Mouse (Mus musculus): ENCODE measurements around the gene Abhd17a.

The Abhd17a gene

DNA sequence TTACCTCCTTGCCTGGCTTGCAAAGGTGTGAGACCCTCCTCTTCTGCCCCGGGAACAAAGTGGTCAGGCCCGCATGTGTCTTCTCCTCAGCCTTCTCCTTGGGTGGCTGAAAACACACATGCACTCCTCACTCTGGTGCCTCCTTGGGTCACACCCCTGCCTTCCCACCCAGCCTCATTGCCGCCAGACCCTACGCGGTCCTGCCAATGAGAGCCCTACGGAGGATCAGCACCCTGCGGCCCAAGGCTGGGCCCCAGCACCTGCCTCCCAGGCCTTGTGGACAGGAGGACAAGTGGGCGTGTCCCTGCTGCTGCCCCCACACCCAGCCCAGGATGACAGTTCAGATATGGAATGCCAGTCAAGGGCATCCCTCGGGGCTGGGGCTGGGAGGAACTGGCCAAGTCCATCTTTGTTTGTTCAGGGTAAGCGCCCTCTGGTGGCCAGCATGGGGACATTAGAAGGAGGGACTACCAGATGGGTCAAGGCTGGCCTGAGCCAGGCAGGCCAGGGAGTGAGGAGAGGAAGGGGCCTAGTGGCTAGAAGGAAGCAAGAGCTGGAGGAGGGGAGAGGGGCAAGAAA, 41.6 kb downstream of the Abhd17a start:
- peak; percentile 78 for DNase-seq (ENCODE audit: low read depth, low spot score)

DNA sequence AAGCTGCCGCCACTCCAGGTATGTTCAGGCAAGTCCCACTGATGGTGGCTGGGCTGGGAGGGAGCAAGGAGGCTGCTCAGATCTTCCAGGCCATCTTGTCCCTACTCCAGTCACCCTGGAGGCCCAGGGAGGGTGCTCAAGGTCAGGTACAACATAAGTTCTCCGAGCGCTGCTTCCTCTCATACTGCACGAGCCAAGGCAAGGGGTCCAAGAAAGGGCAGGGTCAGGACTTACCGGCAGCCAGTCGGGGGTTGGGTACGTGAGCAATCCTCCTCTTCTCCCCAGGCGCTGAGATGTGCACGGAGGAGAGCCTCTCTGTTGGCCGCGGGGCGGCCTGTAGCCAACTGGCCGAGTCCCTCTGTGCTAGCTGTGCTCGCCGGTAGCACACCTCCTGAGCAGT, 42.6 kb downstream of the Abhd17a start:
- no peak for DNase-seq (ENCODE audit: low read depth, low spot score)

DNA sequence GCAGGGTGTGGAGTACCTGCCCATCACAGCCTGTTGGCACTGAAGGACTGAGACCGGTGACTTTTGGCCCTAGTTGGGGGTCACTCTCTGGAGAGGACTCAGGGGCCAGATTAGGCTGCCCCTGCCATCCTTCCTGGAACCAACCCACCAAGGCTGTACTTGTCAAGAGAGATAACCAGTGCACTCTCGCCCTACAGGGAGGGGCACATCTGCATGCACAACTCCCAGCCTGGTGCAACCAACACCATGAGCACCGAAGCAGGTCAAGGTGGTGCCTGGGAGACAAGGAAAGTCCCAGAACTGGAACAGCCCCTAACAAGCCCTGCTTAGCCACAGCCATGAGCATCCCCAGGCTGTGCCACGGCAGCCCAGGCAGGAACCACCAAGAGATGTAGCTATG, 43.2 kb downstream of the Abhd17a start:
- no peak for DNase-seq (ENCODE audit: low read depth, low spot score)

DNA sequence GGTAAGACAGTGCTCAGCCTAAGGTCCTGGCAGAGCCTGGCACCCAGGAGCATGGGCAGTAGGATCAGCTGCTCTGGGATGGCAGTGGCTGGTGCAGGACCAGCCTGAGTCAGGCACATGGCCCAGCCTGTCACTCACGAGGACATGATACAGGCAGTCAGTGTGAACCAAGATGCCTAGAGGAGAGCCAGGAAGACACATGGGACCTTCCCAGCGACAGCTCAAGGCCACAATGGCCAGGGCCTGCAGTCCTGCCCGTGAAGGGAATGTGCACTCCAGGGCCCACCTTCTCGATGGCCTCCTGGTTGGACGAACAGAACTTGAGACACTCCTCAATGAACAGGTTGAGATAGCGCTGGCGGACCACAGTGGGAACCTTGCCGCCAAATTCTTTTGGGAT, 44.6 kb downstream of the Abhd17a start:
- no peak for DNase-seq (ENCODE audit: low read depth, low spot score)

DNA sequence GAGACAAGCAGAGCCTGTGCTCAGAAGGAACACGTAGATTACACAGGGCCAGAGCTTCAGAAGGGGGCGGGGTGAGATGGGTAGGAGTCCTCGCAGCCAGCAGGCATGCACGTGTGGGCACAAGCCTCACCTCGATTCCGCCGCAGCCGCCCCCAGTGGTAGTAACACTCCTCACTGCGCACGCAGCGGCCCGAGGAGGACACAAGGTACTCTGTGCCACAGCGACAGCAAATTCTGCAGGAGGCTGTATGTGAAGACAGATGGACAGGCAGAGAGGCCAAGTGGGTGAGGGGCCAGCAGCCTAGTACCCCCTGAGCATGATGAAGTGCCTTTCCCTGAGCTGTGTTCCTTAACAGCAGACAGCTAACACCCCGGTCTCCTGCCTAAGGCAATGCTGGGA, 46.3 kb downstream of the Abhd17a start:
- no peak for DNase-seq (ENCODE audit: low read depth, low spot score)

DNA sequence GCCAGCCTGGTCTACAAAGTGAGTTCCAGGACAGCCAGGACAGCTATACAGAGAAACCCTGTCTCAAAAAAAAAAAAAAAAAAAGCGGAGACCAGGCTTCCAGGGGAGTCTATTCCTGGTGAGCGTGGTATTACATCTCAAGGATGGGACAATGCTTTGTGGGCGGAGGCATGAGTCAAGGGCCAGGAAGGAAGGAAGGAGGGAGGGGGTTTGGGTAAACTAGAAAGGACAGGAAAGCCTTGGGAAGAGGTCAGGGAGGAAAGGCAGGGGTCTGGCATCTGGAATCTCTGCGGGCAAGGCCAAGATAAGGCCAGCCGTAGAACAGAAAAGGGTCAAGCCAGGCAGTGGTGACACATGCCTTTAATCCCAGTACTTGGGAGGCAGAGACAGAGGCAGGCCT, 50.6 kb downstream of the Abhd17a start:
- DNase-seq (ENCODE audit: low read depth, low spot score): no peak

DNA sequence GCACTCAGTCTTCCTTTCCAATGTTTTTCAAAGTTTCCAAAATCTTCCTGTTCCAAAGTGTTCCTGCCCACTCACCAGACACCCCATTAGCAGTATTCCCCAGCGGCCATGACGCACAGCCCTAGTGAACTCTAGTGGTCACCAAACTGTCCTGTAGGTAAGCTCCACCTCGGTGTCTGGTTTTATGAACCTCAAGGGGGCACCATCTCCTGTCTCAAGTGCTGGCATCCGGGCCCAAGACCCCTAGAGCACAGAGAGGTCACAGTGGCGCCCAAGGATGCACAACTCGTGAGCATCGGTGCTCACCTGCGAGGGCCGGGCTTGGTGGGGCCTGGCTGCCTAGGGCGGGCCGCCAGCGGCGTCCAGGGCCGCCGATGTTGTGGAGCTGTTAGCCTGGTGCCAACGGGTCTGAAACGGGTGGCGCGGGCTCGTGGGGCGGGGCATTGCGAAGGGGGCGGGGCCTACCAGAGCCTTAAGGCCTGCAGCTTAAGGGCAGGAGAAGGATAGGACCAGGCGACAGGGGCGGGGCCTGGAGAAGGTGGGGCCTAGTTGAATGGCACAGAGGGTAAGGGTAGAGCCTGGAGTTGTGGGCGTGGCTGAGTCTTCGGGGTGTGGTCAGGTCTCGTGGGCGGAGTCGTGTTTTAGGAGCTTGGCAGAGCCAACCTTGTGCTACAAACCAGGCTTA, 51.3 kb downstream of the Abhd17a start, which contains the start of gene Atp8b3:
TSS of gene Atp8b3 (minus strand) at position 415 of the 685 bp plus-strand sequence.
- peak; percentile 99 for DNase-seq (ENCODE audit: low read depth, low spot score)

DNA sequence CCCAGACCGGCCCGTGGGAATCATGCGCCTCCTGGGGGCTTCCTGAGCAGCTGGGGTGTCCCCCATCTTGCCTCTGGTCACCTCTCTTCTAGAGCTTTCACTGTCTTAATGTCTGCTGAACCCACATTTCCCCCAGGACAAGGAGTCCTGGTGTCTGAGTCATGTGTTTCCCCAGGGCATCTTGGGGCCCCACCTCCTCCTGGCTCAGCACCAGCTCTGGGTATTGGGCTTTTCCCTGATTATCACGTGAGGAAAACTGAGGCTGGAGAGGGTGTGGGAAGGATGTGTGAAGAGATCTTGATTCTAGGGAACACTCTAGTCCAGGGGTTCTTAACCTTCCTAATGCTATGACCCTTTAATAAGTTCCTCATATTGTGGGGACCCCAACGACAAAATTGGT, 52.0 kb downstream of the Abhd17a start:
- no peak for DNase-seq (ENCODE audit: low read depth, low spot score)

DNA sequence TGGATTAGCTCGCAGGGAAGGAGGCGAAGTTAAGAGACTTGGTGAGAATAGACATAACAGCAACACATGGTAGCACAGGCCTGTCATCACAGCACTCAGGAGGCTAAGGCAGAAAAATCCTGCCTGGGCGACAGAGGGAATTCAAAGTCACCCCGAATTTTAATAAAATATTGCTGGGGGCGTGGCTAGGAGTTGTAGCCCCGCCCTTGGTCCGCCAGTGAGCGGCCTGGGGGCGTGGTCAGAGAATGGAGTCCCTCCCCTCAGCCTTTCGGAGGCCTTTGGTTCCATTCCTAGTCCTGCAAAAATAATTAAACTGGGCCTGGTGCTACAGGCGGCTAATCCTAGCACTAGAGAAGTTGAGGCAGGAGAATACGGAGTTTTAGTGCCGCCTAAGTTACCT, 54.4 kb downstream of the Abhd17a start:
- DNase-seq (ENCODE audit: low read depth, low spot score): peak; percentile 76

DNA sequence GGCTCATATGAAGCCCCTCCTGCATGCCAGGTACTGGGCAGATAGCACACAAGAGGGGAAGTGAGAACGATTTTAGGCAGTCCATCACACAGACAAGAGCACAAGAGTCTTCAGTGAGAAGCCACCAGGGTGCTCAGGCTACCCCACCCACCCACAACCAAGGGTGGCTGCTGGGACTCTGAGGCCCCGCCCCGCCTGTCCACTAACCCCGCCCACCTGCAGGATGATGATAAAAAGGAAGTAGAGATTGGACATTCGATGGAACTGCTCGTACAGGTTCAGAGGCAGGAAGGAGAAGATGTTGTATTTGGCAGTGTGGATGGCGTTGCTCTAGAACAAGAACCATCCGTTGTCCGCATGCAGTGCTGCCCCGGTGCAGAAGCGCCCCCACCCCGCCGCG, 55.1 kb downstream of the Abhd17a start:
- peak; percentile 85 for DNase-seq (ENCODE audit: low read depth, low spot score)

DNA sequence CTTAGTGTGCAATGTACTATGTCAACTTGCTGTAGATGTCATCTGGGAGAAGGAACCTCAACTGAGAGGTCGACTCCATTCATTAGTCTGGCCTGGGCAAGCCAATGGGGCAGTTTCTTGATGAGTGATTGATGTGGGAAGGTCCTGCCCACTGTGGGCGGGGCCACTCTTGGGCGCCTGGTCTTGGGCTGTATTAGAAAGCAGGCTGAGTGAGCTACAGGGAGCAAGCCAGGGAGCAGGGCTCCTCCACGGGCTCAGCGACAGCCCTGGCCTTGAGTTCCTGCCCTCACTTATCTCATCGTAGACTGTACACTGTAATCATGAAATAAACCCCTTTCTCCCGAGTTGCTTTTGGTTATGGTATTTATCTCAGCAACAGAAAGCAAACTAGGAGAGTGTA, 56.4 kb downstream of the Abhd17a start:
- DNase-seq (ENCODE audit: low read depth, low spot score): peak; percentile 88
